Mouse (Mus musculus): ENCODE results near the gene Morn1. TPM values are rescaled to one million over a fixed set of nuclear protein-coding genes. Genes with fewer than 3 reads are reported as not detected.

Morn1 gene
- total and polyA plus RNA-seq, 3 experiments = 3.8 to 8.7 (median 4.0) TPM

DNA sequence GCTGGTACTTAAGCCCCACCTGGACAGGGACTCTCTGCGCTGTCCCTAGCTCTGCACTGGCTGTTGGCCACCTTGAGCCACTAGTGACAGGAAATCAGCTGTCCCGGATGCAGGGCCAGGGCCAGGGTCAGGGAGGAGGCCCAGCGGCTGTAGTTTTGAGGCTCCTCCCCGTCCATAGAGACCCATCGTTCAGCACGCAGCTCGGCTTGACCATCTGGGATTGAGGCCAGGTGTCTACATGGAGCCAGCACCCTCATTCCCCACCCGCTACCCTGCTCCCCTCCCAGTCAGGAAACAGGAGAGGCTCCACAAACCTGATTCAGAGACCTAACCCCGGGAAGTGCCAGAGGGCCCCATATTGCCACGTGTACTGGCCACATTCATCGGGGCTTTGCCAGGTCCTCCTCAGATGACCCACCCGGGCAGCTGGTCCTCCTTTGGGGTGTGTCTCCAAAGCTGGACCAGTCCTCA lies 54.5 kb downstream of the Morn1 start:
- DNase-seq (ENCODE audit: extremely low read depth) = no peak
- Histone ChIP-seq H3K9me3 (replicated peaks; ENCODE audit: low read length) (no peaks in the 10 kb centered on the region), H3K36me3 (replicated peaks in 1 of 2; ENCODE audit: control insufficient read depth in 1 of 2, insufficient read depth in 1 of 2, low read length in 1 of 2) (peaks cover 0 to 1% of the 10 kb centered on the region in 2 experiments), H3K4me3 (replicated peaks in 1 of 3; ENCODE audit: low read depth in 2 of 3, low read length in 2 of 3, poor library complexity in 1 of 3) (no peak overlapping the region), H3K4me1 (ENCODE audit: control insufficient read depth in 1 of 2, insufficient read depth in 2 of 2) (peaks cover 18 to 23% of the 10 kb centered on the region in 2 experiments), H3K9ac (ENCODE audit: insufficient read depth, low read depth) (no peak overlapping the region), H3K4me2 (ENCODE audit: insufficient read depth, low read depth, poor library complexity, severe bottlenecking) (no peak overlapping the region), H3K79me2 (replicated peaks; ENCODE audit: control insufficient read depth, extremely low read depth, insufficient read depth, poor library complexity, severe bottlenecking) (no peaks in the 10 kb centered on the region), H3K27ac (ENCODE audit: insufficient read depth, low read depth) (no peak overlapping the region), H3K27me3 (replicated peaks) (no peaks in the 10 kb centered on the region)
- TF ChIP-seq RCOR1 (conservative IDR thresholded peaks at IDR 0.05; ENCODE audit: low read depth, low read length) = no peak
- no peak for TF ChIP-seq ETS1 (conservative IDR thresholded peaks at IDR 0.05; ENCODE audit: low read depth, low read length)
- no peak for TF ChIP-seq MAZ (IDR thresholded peaks at IDR 0.05; ENCODE audit: low read depth, low read length)
- TF ChIP-seq ZNF384 (IDR thresholded peaks at IDR 0.05; ENCODE audit: low read depth, low read length) = no peak
- no peak for TF ChIP-seq SIN3A (IDR thresholded peaks at IDR 0.05; ENCODE audit: low read length)
- no peak for TF ChIP-seq RAD21 (IDR thresholded peaks at IDR 0.05; ENCODE audit: low read depth, low read length)
- no peak for TF ChIP-seq KAT2A (IDR thresholded peaks at IDR 0.05; ENCODE audit: insufficient replicate concordance, low read length)
- no peak for TF ChIP-seq POLR2AphosphoS2 (IDR thresholded peaks at IDR 0.05; ENCODE audit: low read depth, low read length)
- dilution Hi-C loops (cut with MboI; ENCODE audit: extremely low pct_ligation_motif_present, extremely low pct_unique_long_range_greater_than_20kb, low sequenced_read_pairs) (no loop called here), in situ Hi-C loops (cut with MboI; ENCODE audit: low pct_ligation_motif_present, low pct_unique_long_range_greater_than_20kb, low sequenced_read_pairs) (no loop called here)

DNA sequence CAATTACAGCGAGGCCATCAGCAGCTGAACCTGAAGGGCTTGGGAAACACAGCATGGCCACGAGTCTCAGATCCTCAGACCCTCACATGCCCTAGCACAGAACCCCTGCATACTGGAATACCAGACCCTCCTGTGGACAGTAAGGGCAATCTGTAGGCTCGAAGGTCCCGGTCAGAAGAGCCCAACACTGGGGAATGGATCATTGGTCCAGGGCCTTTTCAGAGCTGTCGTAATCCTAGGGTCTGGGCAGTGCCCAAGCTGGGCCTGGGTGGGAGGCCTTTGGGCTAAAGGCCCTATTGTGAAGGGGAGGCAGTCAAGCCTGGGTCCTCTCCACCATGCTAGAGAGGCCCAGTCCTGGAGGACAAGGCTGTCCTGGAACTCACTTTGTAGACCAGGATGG lies 56.5 kb downstream of the Morn1 start:
- H3K9me3 ChIP-seq (replicated peaks; ENCODE audit: low read length) = no peaks in the 10 kb centered on the region
- peaks cover 9 to 22% of the 10 kb centered on the region in 2 experiments for H3K4me1 ChIP-seq (ENCODE audit: control insufficient read depth in 1 of 2, insufficient read depth in 2 of 2)
- no peaks in the 10 kb centered on the region for H3K27me3 ChIP-seq (replicated peaks)
- TF ChIP-seq ZC3H11A (IDR thresholded peaks at IDR 0.05; ENCODE audit: low read depth, low read length) = no peak
- TF ChIP-seq ZNF384 (IDR thresholded peaks at IDR 0.05; ENCODE audit: low read depth, low read length) = no peak
- TF ChIP-seq EP300 (IDR thresholded peaks at IDR 0.05; ENCODE audit: low read length) = no peak
- TF ChIP-seq UBTF (IDR thresholded peaks at IDR 0.05; ENCODE audit: low read depth, low read length) = no peak
- no peak for TF ChIP-seq GABPA (IDR thresholded peaks at IDR 0.05; ENCODE audit: insufficient replicate concordance, low read depth, low read length)
- no peak for TF ChIP-seq RCOR1 (conservative IDR thresholded peaks at IDR 0.05; ENCODE audit: low read depth, low read length)
- TF ChIP-seq PAX5 (IDR thresholded peaks at IDR 0.05; ENCODE audit: low read length) = no peak
- no peak for TF ChIP-seq ZKSCAN1 (IDR thresholded peaks at IDR 0.05; ENCODE audit: borderline replicate concordance, low read depth, low read length)
- no peak for TF ChIP-seq CHD2 (IDR thresholded peaks at IDR 0.05; ENCODE audit: low read length)
- no peak for TF ChIP-seq POLR2A (IDR thresholded peaks at IDR 0.05; ENCODE audit: low read depth, low read length)
- TF ChIP-seq CTCF (conservative IDR thresholded peaks at IDR 0.05 in 1 of 2, IDR thresholded peaks at IDR 0.05 in 1 of 2; ENCODE audit: low read depth in 2 of 2, low read length in 2 of 2) = no peak
- H3K9ac ChIP-seq (ENCODE audit: insufficient read depth, low read depth) = no peak overlapping the region
- H3K4me3 ChIP-seq (replicated peaks in 1 of 3; ENCODE audit: low read depth in 2 of 3, low read length in 2 of 3, poor library complexity in 1 of 3) = no peak overlapping the region
- no peaks in the 10 kb centered on the region for H3K79me2 ChIP-seq (replicated peaks; ENCODE audit: control insufficient read depth, extremely low read depth, insufficient read depth, poor library complexity, severe bottlenecking)
- no peak overlapping the region for H3K27ac ChIP-seq (ENCODE audit: insufficient read depth, low read depth)
- in situ Hi-C loops (cut with MboI; ENCODE audit: low pct_ligation_motif_present, low pct_unique_long_range_greater_than_20kb, low sequenced_read_pairs) = no loop called here
- DNase-seq (ENCODE audit: extremely low read depth) = no peak
- H3K36me3 ChIP-seq (replicated peaks in 1 of 2; ENCODE audit: control insufficient read depth in 1 of 2, insufficient read depth in 1 of 2, low read length in 1 of 2) = no peaks in the 10 kb centered on the region
- dilution Hi-C loops (cut with MboI; ENCODE audit: extremely low pct_ligation_motif_present, extremely low pct_unique_long_range_greater_than_20kb, low sequenced_read_pairs) = no loop called here
- H3K4me2 ChIP-seq (ENCODE audit: insufficient read depth, low read depth, poor library complexity, severe bottlenecking) = no peak overlapping the region

Data from CH12.LX (cell line).